Comparison of ENCODE assay signal across 9 mouse cellular contexts in genomic region chr8:124925544-124926266, GRCm38 (mm10). TPM values are rescaled to one million over a fixed set of nuclear protein-coding genes. Genes with fewer than 3 reads are reported as not detected.
DNase-seq lines count a peak whose midpoint lies in the region; ATAC-seq and TF ChIP-seq lines count a peak whose summit lies in the region.
"Had no signal": no experiment of that assay in that cellular context is flagged by ENCODE, and none has a peak within 500 bp of the region (broad histone marks: within the 10 kb centered on the region; RNA-seq: fewer than 3 reads in every experiment).

No protein-coding gene starts in this region.

- 0 out of 2 replicates have a peak, but pooled peaks cover 2% of the 10 kb centered on the region for H3K36me3 ChIP-seq in heart, embryonic 11.5 days (ENCODE audit: control insufficient read depth, insufficient read depth, low read length)
- no peaks in the 10 kb centered on the region for H3K36me3 ChIP-seq in liver, embryonic 13.5 days
- H3K36me3 ChIP-seq in hindbrain, postnatal 0 days (ENCODE audit: insufficient read depth, low read length) = no peaks in the 10 kb centered on the region
- H3K36me3 ChIP-seq: forebrain, embryonic 15.5 days had no signal

- H3K4me1 ChIP-seq in heart, embryonic 11.5 days (ENCODE audit: control insufficient read depth, insufficient read depth, low read length) = peaks cover 60% of the 10 kb centered on the region
- peaks cover 64% of the 10 kb centered on the region for H3K4me1 ChIP-seq in liver, embryonic 13.5 days (replicated peaks)
- no peaks in the 10 kb centered on the region for H3K4me1 ChIP-seq in hindbrain, postnatal 0 days (ENCODE audit: insufficient read depth, low read length)

- ATAC-seq in heart, embryonic 11.5 days (replicated peaks; ENCODE audit: insufficient number of reproducible peaks, low FRiP score, low TSS enrichment) = no peak
- peak; percentile 74 for ATAC-seq in liver, embryonic 13.5 days (ENCODE audit: low read depth)
- ATAC-seq in hindbrain, postnatal 0 days = no peak
- ATAC-seq: forebrain, embryonic 15.5 days had no signal

- no peak overlapping the region for H3K4me2 ChIP-seq in heart, embryonic 11.5 days
- H3K4me2 ChIP-seq in liver, embryonic 13.5 days = no peak overlapping the region
- H3K4me2 ChIP-seq in hindbrain, postnatal 0 days (ENCODE audit: low read depth, low read length) = no peak overlapping the region
- H3K4me2 ChIP-seq: forebrain, embryonic 15.5 days had no signal

- DNase-seq in heart, postnatal 10 days = no peak
- DNase-seq in ovary, adult 18-20 months (ENCODE audit: low spot score) = peak; percentile 36
- no peak for DNase-seq in ovary, postnatal 14 days (ENCODE audit: low spot score)
- peak; percentile 24 for DNase-seq in liver, embryonic 13.5 days
- DNase-seq in thymus, postnatal 25 days = peak; percentile 33
- no peak for DNase-seq in layer of hippocampus, adult 9-10 months (ENCODE audit: low spot score)
- no peak for DNase-seq in hindbrain, postnatal 0 days (ENCODE audit: low spot score)

- no peak for TF ChIP-seq CTCF in hindbrain, postnatal 0 days (IDR thresholded peaks at IDR 0.05; ENCODE audit: low read depth)

- H3K4me3 ChIP-seq in heart, embryonic 11.5 days (ENCODE audit: low read depth, low read length) = no peak overlapping the region
- no peak overlapping the region for H3K4me3 ChIP-seq in liver, embryonic 13.5 days (replicated peaks)
- H3K4me3 ChIP-seq in hindbrain, postnatal 0 days (ENCODE audit: low read length) = no peak overlapping the region
- H3K4me3 ChIP-seq: forebrain, embryonic 15.5 days had no signal

- H3K9me3 ChIP-seq in heart, embryonic 11.5 days (replicated peaks; ENCODE audit: control insufficient read depth, low read length) = no peaks in the 10 kb centered on the region
- H3K9me3 ChIP-seq in liver, embryonic 13.5 days (replicated peaks) = no peaks in the 10 kb centered on the region
- H3K9me3 ChIP-seq in hindbrain, postnatal 0 days (ENCODE audit: low read length) = no peaks in the 10 kb centered on the region
- H3K9me3 ChIP-seq: forebrain, embryonic 15.5 days had no signal

- H3K9ac ChIP-seq in heart, embryonic 11.5 days (ENCODE audit: low read depth, low read length) = no peak overlapping the region
- no peak overlapping the region for H3K9ac ChIP-seq in liver, embryonic 13.5 days
- H3K9ac ChIP-seq in hindbrain, postnatal 0 days (replicated peaks; ENCODE audit: low read length) = no peak overlapping the region
- H3K9ac ChIP-seq: forebrain, embryonic 15.5 days had no signal

- H3K27me3 ChIP-seq in heart, embryonic 11.5 days (ENCODE audit: control insufficient read depth, insufficient read depth, low read length) = no peaks in the 10 kb centered on the region
- no peaks in the 10 kb centered on the region for H3K27me3 ChIP-seq in liver, embryonic 13.5 days
- H3K27me3 ChIP-seq in hindbrain, postnatal 0 days (ENCODE audit: insufficient read depth, low read length) = no peaks in the 10 kb centered on the region
- H3K27me3 ChIP-seq: forebrain, embryonic 15.5 days had no signal

- 35% methylated on average over 14 of the region's 14 CpGs for WGBS in heart, embryonic 11.5 days (ENCODE audit: insufficient replicate concordance)
- 21% methylated on average over 14 of the region's 14 CpGs for WGBS in liver, embryonic 13.5 days (ENCODE audit: insufficient replicate concordance)
- WGBS in hindbrain, postnatal 0 days = 77% methylated on average over 14 of the region's 14 CpGs

- intact Hi-C loops in heart, postnatal 10 days (cut with DNase I) = loop anchor here (2.0 kb wide), 1 partner anchor 21 kb away; no protein-coding TSS in a partner anchor

- peak overlapping the region; percentile 70 for H3K27ac ChIP-seq in heart, embryonic 11.5 days (ENCODE audit: low read depth, low read length)
- H3K27ac ChIP-seq in liver, embryonic 13.5 days = peak overlapping the region; percentile 43
- no peak overlapping the region for H3K27ac ChIP-seq in hindbrain, postnatal 0 days
- H3K27ac ChIP-seq: forebrain, embryonic 15.5 days had no signal

RNA-seq across cellular contexts. Expression of gene Egln1, which starts 23.4 kb away (rescaled TPM):
- 18.5 and 23.2 TPM in 2 replicates for polyA plus RNA-seq in heart, embryonic 11.5 days (2014; fragmentation: Nextera tagmentation; extraction: Ambion mirVana)
- total RNA-seq in heart, postnatal 10 days (2021) = 100 to 1,000 TPM; 136 to 143 TPM
- polyA plus RNA-seq in liver, embryonic 13.5 days (2015; fragmentation: Nextera tagmentation; extraction: Ambion mirVana) = 2.7 TPM in 2 replicates
- total RNA-seq in hindbrain, postnatal 0 days (2014; rRNA removed) = 41.6 and 45.1 TPM in 2 replicates
- 13.5 and 14.1 TPM in 2 replicates for polyA plus RNA-seq in hindbrain, postnatal 0 days (2015; fragmentation: Nextera tagmentation; extraction: Ambion mirVana)

RNA-seq across cellular contexts. Expression of gene Sprtn, which starts 28.0 kb away (rescaled TPM):
- 7.1 and 8.6 TPM in 2 replicates for polyA plus RNA-seq in heart, embryonic 11.5 days (2014; fragmentation: Nextera tagmentation; extraction: Ambion mirVana)
- 10 to 100 TPM; 16.0 to 18.9 TPM for total RNA-seq in heart, postnatal 10 days (2021)
- 6.1 and 7.5 TPM in 2 replicates for polyA plus RNA-seq in liver, embryonic 13.5 days (2015; fragmentation: Nextera tagmentation; extraction: Ambion mirVana)
- 10.6 and 11.6 TPM in 2 replicates for total RNA-seq in hindbrain, postnatal 0 days (2014; rRNA removed)
- 5.8 and 6.0 TPM in 2 replicates for polyA plus RNA-seq in hindbrain, postnatal 0 days (2015; fragmentation: Nextera tagmentation; extraction: Ambion mirVana)

RNA-seq across cellular contexts. Expression of gene Exoc8, which starts 28.2 kb away (rescaled TPM):
- polyA plus RNA-seq in heart, embryonic 11.5 days (2014; fragmentation: Nextera tagmentation; extraction: Ambion mirVana) = 5.4 and 5.9 TPM in 2 replicates
- 10 to 100 TPM; 19.5 to 20.5 TPM for total RNA-seq in heart, postnatal 10 days (2021)
- 4.2 and 4.5 TPM in 2 replicates for polyA plus RNA-seq in liver, embryonic 13.5 days (2015; fragmentation: Nextera tagmentation; extraction: Ambion mirVana)
- 28.3 and 36.8 TPM in 2 replicates for total RNA-seq in hindbrain, postnatal 0 days (2014; rRNA removed)
- polyA plus RNA-seq in hindbrain, postnatal 0 days (2015; fragmentation: Nextera tagmentation; extraction: Ambion mirVana) = 10.8 and 10.9 TPM in 2 replicates

Comparison
In these comparisons a context has a peak if more than half of its experiments do, and no peak if none do; other contexts are left out.
1. DNase-seq: peak in ovary, adult 18-20 months (single experiment), liver, embryonic 13.5 days (single experiment) and thymus, postnatal 25 days (single experiment); none in heart, postnatal 10 days (0 of 2), ovary, postnatal 14 days (single experiment), layer of hippocampus, adult 9-10 months (single experiment) and hindbrain, postnatal 0 days (single experiment).